Mouse (Mus musculus) liver, adult 2 months (tissue): ENCODE data around the gene Snx27. TPM values are rescaled to one million over a fixed set of nuclear protein-coding genes. Genes with fewer than 3 reads are reported as not detected.

Experiments used
- DNase-seq: peaks from one replicate; pipeline ENCODE4 v3.0.0-alpha.2; 2011; ENCODE audit warnings: low read depth, low spot score; ENCODE audit errors: extremely low read depth
- H3K27ac ChIP-seq: fragments of 200-500 bp; replicated peaks from 2 replicates; pipeline ENCODE4 v1.5.1; 2012; ENCODE audit warnings: low read depth, mild to moderate bottlenecking, control low read depth, inconsistent platforms, low read length; ENCODE audit not compliant: insufficient read depth
- H3K27me3 ChIP-seq: fragments of 200-500 bp; 2 replicates; pipeline ENCODE4 v1.6.1; 2012; ENCODE audit warnings: mild to moderate bottlenecking, moderate library complexity, low read length, inconsistent platforms; ENCODE audit not compliant: control insufficient read depth, insufficient read depth
- H3K36me3 ChIP-seq: fragments of 200-500 bp; 2 replicates; pipeline ENCODE4 v1.6.1; 2012; ENCODE audit warnings: low read length, inconsistent platforms; ENCODE audit not compliant: control insufficient read depth, insufficient read depth
- H3K4me1 ChIP-seq: fragments of 200-500 bp; 2 replicates; pipeline ENCODE4 v1.6.1; 2011; ENCODE audit warnings: low read length; ENCODE audit not compliant: control insufficient read depth, insufficient read depth
- H3K4me3 ChIP-seq: fragments of 200-500 bp; 2 replicates; pipeline ENCODE4 v1.5.1; 2011; ENCODE audit warnings: low read depth, mild to moderate bottlenecking, control low read depth, low read length, moderate library complexity; ENCODE audit not compliant: insufficient read depth
- H3K79me2 ChIP-seq: fragments of 200-500 bp; 2 replicates; pipeline ENCODE4 v1.6.1; 2012; ENCODE audit warnings: inconsistent platforms, mild to moderate bottlenecking, low read length, moderate library complexity; ENCODE audit not compliant: control insufficient read depth, insufficient read depth
- H3K9ac ChIP-seq: fragments of 200-500 bp; 2 replicates; pipeline ENCODE4 v1.6.1; 2012; ENCODE audit warnings: low read depth, mild to moderate bottlenecking, control low read depth, inconsistent platforms, low read length
- CTCF ChIP-seq: fragments of 200-500 bp; IDR thresholded peaks from 2 replicates; pipeline ENCODE4 v1.5.1; 2011; ENCODE audit warnings: low read depth, low read length, control low read depth
- POLR2A ChIP-seq: fragments of 200-500 bp; IDR thresholded peaks from 2 replicates; pipeline ENCODE4 v1.6.1; 2011; ENCODE audit warnings: low read length, control low read depth; ENCODE audit not compliant: insufficient read depth; ENCODE audit errors: extremely low read depth
- WGBS: fragments of 180-500 bp; shearing (Covaris S2); methylation state at CpG from one replicate; pipeline ENCODE4 v1.1.7; 2018; 5-methylcytosine and 5-hydroxymethylcytosine counted together
- polyA plus RNA-seq: library from polyadenylated mRNA; depleted of rRNA; stranded (reverse); fragments of >200 nt; gene quantifications from 2 replicates; pipeline ENCODE4 v1.2.3, GENCODE M21; 2012
- total RNA-seq: library from RNA; depleted of rRNA; stranded (reverse); fragments of >200 nt; gene quantifications from 2 replicates; pipeline ENCODE4 v1.2.3, GENCODE M21; 2014

The Snx27 gene
- total and polyA plus RNA-seq, 2 experiments = 4.7 to 9.6 TPM

GRCm38 (mm10) chr3:94565127-94565526 is 17.4 kb downstream of the Snx27 start:
- Histone ChIP-seq H3K9ac (no peak overlapping the region), H3K79me2 (peaks cover 9% of the 10 kb centered on the region; the same call in 1 of the 2 replicates), H3K27ac (no peak overlapping the region), H3K27me3 (no peaks in the 10 kb centered on the region), H3K4me3 (no peak overlapping the region), H3K36me3 (peaks cover 6% of the 10 kb centered on the region), H3K4me1 (no peaks in the 10 kb centered on the region)
- TF ChIP-seq POLR2A (no peak), CTCF (no peak)
- 69% methylated on average over 3 of the region's 3 CpGs for WGBS
- no peak for DNase-seq

DNA sequence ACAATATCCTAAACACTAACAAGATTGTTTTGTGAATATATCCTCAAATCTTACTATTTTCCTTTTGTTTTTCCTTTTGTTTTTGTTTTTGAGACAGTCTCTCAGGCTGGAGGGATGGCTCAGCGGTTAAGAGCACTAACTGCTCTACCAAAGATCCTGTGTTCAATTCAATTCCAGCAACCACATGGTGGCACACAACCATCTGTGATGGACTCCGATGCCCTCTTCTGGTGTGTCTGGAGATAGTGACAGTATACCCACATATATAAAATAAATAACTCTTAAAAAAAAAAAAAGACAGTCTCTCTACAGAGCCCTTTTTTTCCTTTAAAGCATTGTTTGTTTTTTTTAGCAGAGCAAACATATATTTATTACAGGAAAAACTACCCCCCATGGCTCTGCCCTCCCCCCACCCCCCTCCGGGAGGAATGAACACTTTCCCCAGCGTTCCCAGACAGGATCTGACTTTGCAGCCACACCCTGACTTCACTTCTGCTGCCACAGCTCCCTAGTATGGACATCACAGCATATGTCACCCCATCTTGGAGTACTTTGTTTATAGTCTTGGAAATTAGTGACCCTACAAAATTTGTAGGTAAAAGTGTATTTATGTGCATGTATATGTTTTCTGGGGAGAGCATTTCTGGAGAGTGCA is 18.0 kb downstream of the Snx27 start:
- H3K79me2 ChIP-seq = peaks cover 9% of the 10 kb centered on the region; the same call in 1 of the 2 replicates
- H3K27me3 ChIP-seq = no peaks in the 10 kb centered on the region
- H3K36me3 ChIP-seq = peaks cover 7% of the 10 kb centered on the region
- no peaks in the 10 kb centered on the region for H3K4me1 ChIP-seq
- H3K27ac ChIP-seq = no peak overlapping the region
- no peak overlapping the region for H3K4me3 ChIP-seq
- 83% methylated on average over 4 of the region's 4 CpGs for WGBS
- no peak for TF ChIP-seq POLR2A
- no peak for TF ChIP-seq CTCF
- no peak for DNase-seq
- no peak overlapping the region for H3K9ac ChIP-seq

- Histone ChIP-seq H3K4me1 (no peaks in the 10 kb centered on the region), H3K27ac (no peak overlapping the region), H3K27me3 (no peaks in the 10 kb centered on the region), H3K79me2 (peaks cover 5% of the 10 kb centered on the region; the same call in 1 of the 2 replicates), H3K36me3 (peaks cover 13% of the 10 kb centered on the region), H3K4me3 (no peak overlapping the region), H3K9ac (no peak overlapping the region)
- TF ChIP-seq POLR2A (no peak), CTCF (no peak)
- WGBS = 95% methylated on average over 3 of the region's 3 CpGs
- DNase-seq = no peak
Measured at GRCm38 (mm10) chr3:94563163-94563562, 19.4 kb downstream of the Snx27 start.

DNA sequence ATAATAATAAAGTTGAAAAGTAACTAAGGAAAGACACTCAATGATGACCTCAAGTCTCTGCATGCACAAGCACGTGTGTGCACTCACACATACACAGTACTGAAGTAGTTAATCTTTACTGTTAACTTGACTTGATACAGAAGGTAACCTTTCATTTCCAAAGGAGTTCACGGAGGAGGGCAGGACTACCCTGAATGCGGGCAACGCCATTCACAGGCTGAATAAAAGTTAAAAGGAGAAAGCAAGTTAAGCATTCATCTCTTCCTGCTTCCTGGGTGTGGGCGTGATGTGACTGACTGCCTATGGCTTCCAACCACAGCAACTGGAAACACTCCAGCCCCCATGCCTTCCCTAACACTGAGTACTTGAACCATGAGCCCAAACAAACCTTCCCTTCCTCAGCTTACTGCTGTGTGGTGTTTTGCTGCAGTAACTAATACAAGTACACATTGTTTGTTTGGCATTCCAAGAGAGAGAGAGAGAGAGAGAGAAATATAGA is 22.5 kb downstream of the Snx27 start:
- peaks cover 15% of the 10 kb centered on the region for H3K36me3 ChIP-seq
- DNase-seq = no peak
- TF ChIP-seq POLR2A (no peak), CTCF (no peak)
- H3K79me2 ChIP-seq = peaks cover 6% of the 10 kb centered on the region; the same call in 1 of the 2 replicates
- H3K9ac ChIP-seq = no peak overlapping the region
- no peak overlapping the region for H3K27ac ChIP-seq
- WGBS = 78% methylated on average over 5 of the region's 5 CpGs
- H3K27me3 ChIP-seq = no peaks in the 10 kb centered on the region
- no peak overlapping the region for H3K4me3 ChIP-seq
- H3K4me1 ChIP-seq = no peaks in the 10 kb centered on the region

- 86% methylated on average over 2 of the region's 2 CpGs for WGBS
- Histone ChIP-seq H3K27ac (no peak overlapping the region), H3K79me2 (peaks cover 2% of the 10 kb centered on the region; the same call in 1 of the 2 replicates), H3K4me3 (no peak overlapping the region), H3K9ac (no peak overlapping the region), H3K4me1 (no peaks in the 10 kb centered on the region), H3K27me3 (no peaks in the 10 kb centered on the region), H3K36me3 (no peaks in the 10 kb centered on the region)
- DNase-seq = no peak
- TF ChIP-seq POLR2A (no peak), CTCF (no peak)
Measured at GRCm38 (mm10) chr3:94549041-94549440, 33.5 kb downstream of the Snx27 start.

GRCm38 (mm10) chr3:94537187-94537586 is 45.3 kb downstream of the Snx27 start:
- no peak for DNase-seq
- H3K4me3 ChIP-seq = no peak overlapping the region
- no peaks in the 10 kb centered on the region for H3K79me2 ChIP-seq
- no peaks in the 10 kb centered on the region for H3K4me1 ChIP-seq
- TF ChIP-seq CTCF (no peak), POLR2A (no peak)
- WGBS = 98% methylated on average over 3 of the region's 3 CpGs
- no peak overlapping the region for H3K9ac ChIP-seq
- no peaks in the 10 kb centered on the region for H3K27me3 ChIP-seq
- no peaks in the 10 kb centered on the region for H3K36me3 ChIP-seq
- H3K27ac ChIP-seq = no peak overlapping the region
